Mouse (Mus musculus) Patski (cell line): Measurements from ENCODE around the gene Prkaa1. TPM values are rescaled to one million over a fixed set of nuclear protein-coding genes. Genes with fewer than 3 reads are reported as not detected.
"Not testable (repeated sequence)": the region's sequence is repeated elsewhere in the genome, so short reads cannot be mapped to it uniquely, and the experiment has no call there.

Source experiments
- ATAC-seq: fragments of 100-300 bp; one replicate; pipeline ENCODE4 v1.8.0; 2021
- CTCF ChIA-PET: fragments of 350-600 bp; sonication (Branson Sonifier 250); formaldehyde crosslinking; loops from one replicate; lab custom pipeline; 2022; ENCODE audit warnings: inconsistent platforms; lab: Charles Lee
- POLR2A ChIA-PET: fragments of 350-600 bp; sonication (Branson Sonifier 250); formaldehyde crosslinking; loops from one replicate; lab custom pipeline; 2022; ENCODE audit warnings: antibody characterized with exemption, inconsistent platforms; lab: Charles Lee
- DNase-seq: peaks from one replicate; pipeline ENCODE4 v3.0.0-alpha.2; 2011; ENCODE audit warnings: low read depth, low spot score
- H3K27me3 ChIP-seq: fragments of 371-371 bp; one replicate; pipeline ENCODE4 v1.5.1; 2021
- CTCF ChIP-seq: fragments of 100-300 bp; IDR thresholded peaks from one replicate; pipeline ENCODE4 v1.5.1; 2021
- in situ Hi-C: fragments of 300-500 bp; cut with MboI; formaldehyde crosslinking; loops from 3 replicates; pipeline ENCODE4 v1.11.1; 2018; ENCODE audit warnings: low pct_unique_long_range_greater_than_20kb, mixed read lengths
- polyA plus RNA-seq: library from polyadenylated mRNA; unstranded; gene quantifications from one replicate; pipeline ENCODE4 v1.2.3, GENCODE M21; 2021

Prkaa1 gene
- polyA plus RNA-seq, 1 experiment from 2014 or later = 39.2 TPM

DNA sequence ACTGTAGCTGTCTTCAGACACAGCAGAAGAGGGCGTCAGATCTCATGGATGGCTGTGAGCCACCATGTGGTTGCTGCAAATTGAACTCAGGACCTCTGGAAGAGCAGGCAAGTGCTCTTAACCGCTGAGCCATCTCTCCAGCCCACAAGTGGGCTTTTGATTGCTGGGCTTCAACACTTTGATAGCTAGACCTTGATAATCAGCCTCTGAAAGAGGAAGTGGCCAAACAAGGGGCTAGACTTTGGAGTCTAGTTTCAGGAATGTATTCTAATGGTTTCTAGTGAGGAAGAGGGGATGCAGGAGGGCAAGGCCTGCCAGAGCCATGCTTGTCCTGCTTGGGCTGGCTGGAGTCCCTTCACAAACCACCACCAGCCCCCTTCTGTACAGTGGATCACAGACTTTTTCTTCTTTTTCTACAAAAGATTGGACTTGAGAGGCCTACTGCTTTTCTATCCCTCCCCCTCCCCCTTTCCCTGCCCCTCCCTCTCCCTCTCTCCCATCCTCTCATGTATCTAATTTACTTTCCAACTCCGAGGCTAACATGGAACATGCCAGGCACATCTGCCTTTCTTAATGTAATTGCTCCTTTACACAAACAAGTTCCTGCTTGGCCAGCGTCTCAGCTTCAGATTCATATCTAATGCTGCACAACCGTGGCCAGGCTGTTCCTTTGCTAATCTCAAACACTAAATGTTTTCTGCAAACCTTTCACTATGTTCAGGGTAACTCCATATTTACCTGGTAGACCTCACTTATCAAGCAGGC, 15.3 kb upstream of the Prkaa1 start:
- DNase-seq (no peak), ATAC-seq (no peak)
- CTCF ChIA-PET = no interaction called here
- POLR2A ChIA-PET = no interaction called here
- TF ChIP-seq CTCF = no peak
- no peaks in the 10 kb centered on the region for H3K27me3 ChIP-seq
- in situ Hi-C loops = no loop called here

DNA sequence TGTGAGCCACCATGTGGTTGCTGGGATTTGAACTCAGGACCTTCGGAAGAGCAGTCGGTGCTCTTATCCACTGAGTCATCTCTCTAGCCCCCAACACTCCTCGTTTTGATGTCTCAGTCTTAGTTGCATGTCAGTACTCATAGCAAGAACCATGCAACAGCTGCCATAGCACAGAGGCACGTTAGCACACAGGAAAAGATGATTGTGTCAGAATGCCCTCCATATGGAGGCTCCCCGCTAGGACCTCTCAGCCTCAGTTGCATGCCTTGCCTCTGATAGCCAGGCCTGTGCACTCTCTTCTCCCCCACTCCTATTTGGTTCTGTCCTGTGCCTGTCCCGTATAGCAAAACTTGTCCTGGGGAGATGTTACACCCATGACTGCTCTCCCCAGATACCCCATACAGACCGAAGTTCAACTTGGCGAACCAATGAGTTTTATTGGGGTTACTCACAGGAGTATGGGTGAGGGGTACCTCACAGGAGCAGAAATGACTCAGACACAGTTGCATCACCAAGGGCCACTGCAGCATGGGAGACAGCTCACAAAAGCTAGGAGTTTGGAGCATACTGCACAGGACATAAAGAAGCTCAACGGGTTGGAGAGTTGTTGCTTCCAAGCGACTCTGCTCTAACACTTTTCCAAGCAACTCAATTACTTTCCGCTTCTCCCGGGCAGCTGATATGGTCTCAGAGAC, 14.4 kb upstream of the Prkaa1 start:
- POLR2A ChIA-PET = interaction anchor here (0.7 kb wide), 1 partner anchor 15 kb away, joined by 3 read pairs; no protein-coding TSS in a partner anchor
- CTCF ChIA-PET = interaction anchor here (1.0 kb wide), 1 partner anchor 10 kb away, joined by 3 read pairs; no protein-coding TSS in a partner anchor
- ATAC-seq (peak; percentile 57), DNase-seq (no peak)
- H3K27me3 ChIP-seq = no peaks in the 10 kb centered on the region
- in situ Hi-C loops = no loop called here
- TF ChIP-seq CTCF = no peak

DNA sequence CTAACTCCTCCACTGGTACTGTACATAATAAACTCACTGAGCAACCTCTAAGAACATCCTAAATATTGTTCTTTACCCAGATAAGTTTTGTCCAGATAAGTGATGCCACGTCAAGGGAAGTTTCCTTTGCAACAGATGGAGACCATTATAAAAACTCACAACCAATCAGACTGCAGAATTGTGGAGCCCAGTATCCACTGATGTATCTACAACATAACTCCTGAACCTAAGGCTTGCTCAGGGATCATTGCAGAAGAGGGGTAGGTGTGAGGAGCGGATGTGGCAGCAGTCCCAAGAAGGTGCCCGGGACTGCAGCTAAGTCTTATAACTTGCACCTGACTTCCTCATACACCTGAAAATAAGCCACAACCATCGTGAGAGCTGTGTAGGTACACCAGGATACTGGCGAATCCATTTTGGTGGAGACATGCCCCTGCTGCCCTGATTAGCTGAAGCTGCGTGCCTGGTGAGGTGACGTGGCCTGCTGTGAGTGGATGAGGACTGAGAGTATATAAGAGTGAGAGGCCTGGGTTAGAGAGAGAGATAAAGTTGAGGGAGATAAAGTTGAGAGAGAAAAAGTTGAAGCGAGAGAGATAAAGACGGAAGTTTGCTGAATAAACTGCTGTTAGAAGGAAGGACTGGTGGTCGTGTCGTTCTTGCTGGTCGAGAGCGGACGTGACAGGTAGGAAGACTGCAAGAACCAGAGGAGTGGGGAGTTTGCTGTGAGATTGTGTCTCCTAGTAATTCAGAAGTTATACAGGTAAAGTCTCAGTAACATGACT, 12.6 kb upstream of the Prkaa1 start:
- POLR2A ChIA-PET, ATAC-seq, H3K27me3 ChIP-seq, CTCF ChIA-PET, in situ Hi-C loops, DNase-seq: not testable (repeated sequence)

DNA sequence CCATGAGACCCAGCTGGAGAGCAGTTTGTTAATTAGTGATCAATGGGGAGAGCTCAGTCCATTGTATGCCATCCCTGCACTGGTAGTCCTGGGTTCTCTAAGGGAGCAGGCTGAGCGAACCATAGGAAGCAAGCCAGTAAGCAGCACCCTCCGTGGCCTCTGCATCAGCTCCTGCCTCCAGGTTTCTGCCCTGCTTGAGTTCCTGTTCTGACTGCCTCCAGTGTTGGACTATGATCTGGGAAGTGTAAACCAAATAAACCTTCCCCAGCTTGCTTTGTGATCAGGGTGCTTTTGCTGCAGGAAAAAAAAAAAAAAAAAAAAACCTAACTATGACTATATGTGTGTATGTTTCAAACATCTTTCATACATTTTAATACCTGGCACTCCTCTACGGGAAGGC, 10.4 kb upstream of the Prkaa1 start:
- ATAC-seq (no peak), DNase-seq (no peak)
- in situ Hi-C loops = no loop called here
- TF ChIP-seq CTCF = no peak
- H3K27me3 ChIP-seq = no peaks in the 10 kb centered on the region
- CTCF ChIA-PET = interaction anchor here (1.6 kb wide), 1 partner anchor 14 kb away, joined by 3 read pairs; no protein-coding TSS in a partner anchor
- POLR2A ChIA-PET = no interaction called here

DNA sequence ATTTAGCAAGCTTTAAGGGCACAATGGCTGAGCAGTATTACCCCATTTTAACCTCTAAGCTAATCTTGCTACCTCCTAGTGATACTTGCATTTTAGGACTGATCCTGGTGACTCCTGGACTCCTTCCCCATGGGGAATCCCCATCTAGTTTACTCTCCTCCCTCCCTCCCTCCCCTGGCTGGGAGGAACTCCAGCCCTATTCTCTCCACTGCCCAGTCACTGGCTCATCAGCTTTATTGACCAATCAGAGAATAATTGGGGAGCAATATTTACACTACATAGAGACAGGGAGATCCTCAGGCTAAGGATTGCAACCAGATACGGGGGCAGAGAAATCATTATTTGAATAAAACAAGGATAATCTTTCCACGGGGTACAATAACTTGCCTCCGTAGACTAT, 9.5 kb upstream of the Prkaa1 start:
- CTCF ChIA-PET = interaction anchor here (1.6 kb wide), 1 partner anchor 15 kb away, joined by 3 read pairs; no protein-coding TSS in a partner anchor
- POLR2A ChIA-PET = no interaction called here

DNA sequence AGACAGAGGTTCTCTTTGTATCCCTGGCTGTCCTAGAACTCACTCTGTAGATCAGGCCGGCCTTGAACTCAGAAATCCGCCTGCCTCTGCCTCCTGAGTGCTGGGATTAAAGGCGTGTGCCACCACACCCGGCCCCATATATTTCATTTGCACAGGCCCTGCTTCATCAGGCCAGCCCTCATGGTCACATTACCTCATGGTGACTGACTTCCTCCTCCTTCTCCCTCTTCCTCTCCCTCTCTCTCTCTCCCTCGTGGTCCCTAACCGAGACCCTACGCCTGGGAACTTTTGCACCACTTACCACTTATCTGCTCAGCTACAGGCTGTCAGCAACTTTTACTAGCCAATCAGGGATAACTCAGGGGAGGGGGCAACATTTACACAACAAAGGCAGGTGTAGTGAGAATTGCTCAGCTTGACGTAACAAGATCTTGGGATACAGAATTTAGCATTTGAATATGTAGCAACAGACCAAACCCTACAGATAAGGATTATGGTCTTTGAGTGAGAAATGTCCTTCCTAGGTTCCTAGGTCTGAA, 8.6 kb upstream of the Prkaa1 start:
- TF ChIP-seq CTCF = no peak
- CTCF ChIA-PET = interaction anchor here (1.6 kb wide), 1 partner anchor 16 kb away, joined by 3 read pairs; no protein-coding TSS in a partner anchor
- in situ Hi-C loops = no loop called here
- POLR2A ChIA-PET = no interaction called here
- no peaks in the 10 kb centered on the region for H3K27me3 ChIP-seq
- ATAC-seq (no peak), DNase-seq (no peak)

More for the DNA sequence above, 9.5 kb upstream of the Prkaa1 start:
- ATAC-seq = no peak
- DNase-seq = no peak
- TF ChIP-seq CTCF = no peak
- in situ Hi-C loops = no loop called here
- H3K27me3 ChIP-seq = no peaks in the 10 kb centered on the region

DNA sequence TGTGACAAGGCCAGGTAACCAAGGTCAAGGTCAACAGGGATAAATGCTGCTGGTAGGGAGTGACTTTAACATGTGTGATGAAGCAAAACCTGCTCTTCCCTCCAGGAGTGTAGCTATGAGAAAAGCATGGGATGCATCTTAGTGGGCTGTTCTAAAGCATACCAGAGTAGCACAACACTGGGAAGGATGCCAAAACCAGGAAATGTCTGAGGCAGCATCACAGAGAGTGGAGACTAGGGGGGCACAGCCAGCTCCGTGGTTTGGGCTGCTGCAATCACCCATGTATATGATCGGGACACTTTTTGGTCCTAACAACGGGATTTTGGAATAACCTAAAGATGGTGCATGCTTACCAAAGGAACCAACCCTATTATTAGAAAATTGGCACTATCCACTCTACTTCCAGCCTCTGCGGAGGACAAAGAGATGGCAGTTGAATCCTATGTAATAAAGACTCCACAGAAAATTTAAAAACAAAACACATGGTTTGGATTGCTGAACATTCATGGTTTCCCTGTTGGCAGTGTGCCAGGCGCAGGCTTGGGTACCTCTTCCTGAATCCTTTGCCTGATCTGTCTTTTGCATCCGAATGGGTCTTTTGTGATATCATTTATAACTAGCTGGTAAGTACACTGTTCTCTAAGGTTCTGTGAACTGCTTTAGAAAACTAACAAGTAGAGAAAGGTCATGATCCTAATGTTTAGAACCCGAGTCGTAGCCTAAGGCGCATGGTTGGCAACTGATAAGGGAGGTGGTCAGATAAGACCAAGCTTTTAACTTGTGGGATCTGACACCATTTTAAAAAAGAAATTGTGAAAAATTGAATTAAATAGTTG, 5.4 kb upstream of the Prkaa1 start:
- ATAC-seq (no peak), DNase-seq (no peak)
- CTCF ChIA-PET = interaction anchor here (1.1 to 1.2 kb wide), 2 partner anchors 13 to 18 kb away, joined by 3 to 4 read pairs; no protein-coding TSS in a partner anchor
- POLR2A ChIA-PET = no interaction called here
- no peak for TF ChIP-seq CTCF
- H3K27me3 ChIP-seq = no peaks in the 10 kb centered on the region
- in situ Hi-C loops = no loop called here

DNA sequence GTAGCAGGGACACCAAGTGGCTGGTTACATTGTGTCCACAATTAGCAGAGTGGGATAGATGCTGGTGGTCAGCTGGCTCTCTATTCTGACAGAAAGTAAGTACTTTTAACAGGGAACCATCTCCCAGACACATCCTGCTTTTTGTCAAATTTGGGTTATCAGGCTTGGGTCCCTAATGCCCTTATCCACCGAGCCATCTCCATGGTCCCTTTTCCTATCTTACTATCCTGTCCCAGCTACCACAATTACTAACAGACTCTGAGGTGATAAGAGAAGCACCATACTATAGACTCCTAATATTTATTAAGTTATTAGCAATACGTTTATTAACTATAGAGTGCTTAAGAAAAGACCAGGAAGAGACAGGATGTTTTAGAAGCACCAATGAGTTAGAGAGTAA, 4.3 kb upstream of the Prkaa1 start:
- no peaks in the 10 kb centered on the region for H3K27me3 ChIP-seq
- TF ChIP-seq CTCF = no peak
- CTCF ChIA-PET = interaction anchor here (1.2 to 1.4 kb wide), 3 partner anchors 19 to 1252 kb away, joined by 3 read pairs; no protein-coding TSS in a partner anchor
- no peak for DNase-seq
- ATAC-seq = no peak
- in situ Hi-C loops = no loop called here
- POLR2A ChIA-PET = no interaction called here

DNA sequence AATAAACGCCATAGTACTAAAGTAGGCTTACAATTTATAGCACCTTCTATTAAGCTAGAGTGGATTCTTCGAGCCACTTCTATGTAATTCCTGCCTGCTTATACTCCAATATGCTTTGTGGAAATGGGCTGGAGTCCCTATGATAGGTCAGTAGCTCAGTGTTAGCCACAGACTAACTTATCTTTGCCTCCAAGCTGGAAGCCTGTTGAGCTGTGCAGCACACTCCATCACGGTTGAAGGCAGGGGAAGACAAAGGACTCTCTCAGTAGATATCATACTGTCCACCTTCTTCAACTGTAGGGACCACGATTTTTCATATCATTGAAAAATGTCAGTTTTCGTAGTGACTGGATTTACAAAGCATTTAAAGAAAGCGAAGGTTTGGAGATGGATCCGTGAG, 3.8 kb upstream of the Prkaa1 start:
- no peak for ATAC-seq
- POLR2A ChIA-PET = no interaction called here
- CTCF ChIA-PET = interaction anchor here (1.3 to 1.4 kb wide), 2 partner anchors 24 to 1252 kb away, joined by 3 read pairs; no protein-coding TSS in a partner anchor
- in situ Hi-C loops = no loop called here
- TF ChIP-seq CTCF = no peak
- no peak for DNase-seq
- no peaks in the 10 kb centered on the region for H3K27me3 ChIP-seq
